Mouse (Mus musculus): Measurements from ENCODE around the gene Cfl1. TPM values are rescaled to one million over a fixed set of nuclear protein-coding genes. Genes with fewer than 3 reads are reported as not detected.
A peak's percentile ranks its signal among the peaks of the same experiment; 100 is the strongest.

Cfl1 gene
- polyA plus RNA-seq, 1 experiment from 2014 or later, result 3,575 TPM

DNA sequence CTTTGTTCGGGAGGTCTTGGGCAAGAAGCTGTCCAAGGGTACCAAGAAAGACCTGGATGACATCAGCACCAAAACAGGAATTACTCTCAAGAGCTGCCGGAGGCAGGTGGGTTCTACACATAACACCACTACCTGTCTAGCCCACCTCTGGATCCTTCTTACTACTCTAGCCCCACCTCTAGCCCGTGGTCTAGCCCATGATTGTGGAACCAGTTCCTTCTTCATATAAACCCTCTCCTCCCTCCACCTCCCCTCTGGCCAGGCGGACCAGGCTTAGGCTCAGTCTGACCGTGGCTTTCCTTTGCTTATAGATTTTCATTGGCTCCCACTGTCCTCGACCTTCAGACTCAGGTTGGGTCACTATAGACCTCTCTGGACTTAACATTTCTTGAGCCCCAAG lies 28.8 kb upstream of the Cfl1 start:
- peak overlapping the region; percentile 87 for H3K9ac ChIP-seq (ENCODE audit: low read depth, low read length)
- H3K9me3 ChIP-seq (replicated peaks; ENCODE audit: control insufficient read depth, low read length, poor library complexity, severe bottlenecking), result no peaks in the 10 kb centered on the region
- peaks cover 32% of the 10 kb centered on the region for H3K4me1 ChIP-seq (ENCODE audit: control insufficient read depth, insufficient read depth, low read length)
- H3K36me3 ChIP-seq (ENCODE audit: control insufficient read depth, insufficient read depth, low read length), result peaks cover 16% of the 10 kb centered on the region
- no peak overlapping the region for H3K27ac ChIP-seq (ENCODE audit: low read length)
- ATAC-seq, result no peak
- H3K4me3 ChIP-seq (ENCODE audit: low read depth, low read length), result peak overlapping the region; percentile 84
- WGBS, result 88% methylated on average over 6 of the region's 6 CpGs
- peak overlapping the region; percentile 98 for H3K4me2 ChIP-seq (ENCODE audit: low read length)
- H3K27me3 ChIP-seq (ENCODE audit: control insufficient read depth, insufficient read depth, low read depth, low read length), result no peaks in the 10 kb centered on the region

DNA sequence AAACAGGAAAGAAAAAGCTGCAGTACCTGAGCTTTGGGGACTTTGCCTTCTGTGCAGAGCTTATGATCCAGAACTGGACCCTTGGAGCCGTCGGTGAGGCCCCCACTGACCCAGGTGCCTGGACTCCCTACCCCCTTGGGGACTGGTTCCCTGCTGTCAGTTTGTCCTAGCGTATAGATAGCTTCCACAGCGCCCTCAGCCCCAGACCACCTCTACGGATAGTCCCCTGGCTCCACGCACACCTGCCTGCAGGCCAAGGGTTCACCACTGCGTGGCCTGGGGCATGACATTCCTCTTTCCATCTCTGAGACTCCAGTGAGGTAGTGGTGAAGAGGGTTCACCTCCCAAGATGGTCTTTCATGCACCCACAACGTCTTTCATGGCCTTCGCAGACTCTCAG lies 27.0 kb upstream of the Cfl1 start:
- Histone ChIP-seq H3K9me3 (replicated peaks; ENCODE audit: control insufficient read depth, low read length, poor library complexity, severe bottlenecking) (no peaks in the 10 kb centered on the region), H3K4me3 (ENCODE audit: low read depth, low read length) (no peak overlapping the region), H3K4me1 (ENCODE audit: control insufficient read depth, insufficient read depth, low read length) (peaks cover 25% of the 10 kb centered on the region), H3K9ac (ENCODE audit: low read depth, low read length) (no peak overlapping the region), H3K4me2 (ENCODE audit: low read length) (no peak overlapping the region), H3K36me3 (ENCODE audit: control insufficient read depth, insufficient read depth, low read length) (peaks cover 16% of the 10 kb centered on the region), H3K27ac (ENCODE audit: low read length) (no peak overlapping the region), H3K27me3 (ENCODE audit: control insufficient read depth, insufficient read depth, low read depth, low read length) (no peaks in the 10 kb centered on the region)
- no peak for ATAC-seq
- 89% methylated on average over 9 of the region's 9 CpGs for WGBS

DNA sequence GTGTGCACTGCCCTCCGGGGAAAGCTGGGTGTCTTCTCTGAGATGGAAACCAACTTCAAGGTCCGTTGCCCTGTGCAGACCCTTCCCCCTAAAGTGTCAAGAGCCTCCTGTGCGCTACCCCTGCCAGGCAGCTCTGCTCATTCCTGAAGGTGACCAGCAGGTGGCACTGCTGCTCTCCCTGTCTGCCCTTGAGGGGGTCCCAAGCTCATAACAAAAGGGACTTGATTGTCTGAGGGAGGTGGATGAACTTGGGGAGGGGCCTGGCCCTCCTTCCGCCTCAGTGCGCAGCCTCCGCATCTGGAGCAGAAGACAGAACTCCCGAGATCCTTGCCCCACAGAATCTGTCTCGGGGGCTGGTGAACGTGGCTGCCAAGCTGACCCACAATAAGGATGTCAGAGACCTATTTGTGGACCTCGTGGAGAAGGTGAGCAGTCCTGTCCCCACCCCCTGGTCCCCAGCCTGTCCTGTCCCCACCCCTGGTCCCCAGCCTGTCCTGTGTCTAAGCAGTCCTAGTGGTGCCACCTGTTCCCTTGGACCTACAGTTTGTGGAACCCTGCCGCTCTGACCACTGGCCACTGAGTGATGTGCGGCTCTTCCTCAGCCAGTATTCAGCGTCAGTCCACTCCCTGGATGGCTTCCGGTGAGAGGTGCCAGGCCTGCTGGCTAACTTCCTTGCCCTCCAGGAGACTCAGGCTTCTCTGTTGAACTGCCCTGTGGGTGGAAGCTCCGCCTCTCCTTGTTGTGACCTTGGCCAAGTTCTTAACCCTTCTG lies 26.3 kb upstream of the Cfl1 start:
- WGBS, result 34% methylated on average over 15 of the region's 15 CpGs
- peak overlapping the region; percentile 49 for H3K4me2 ChIP-seq (ENCODE audit: low read length)
- ATAC-seq, result peak; percentile 43
- H3K27me3 ChIP-seq (ENCODE audit: control insufficient read depth, insufficient read depth, low read depth, low read length), result no peaks in the 10 kb centered on the region
- H3K9me3 ChIP-seq (replicated peaks; ENCODE audit: control insufficient read depth, low read length, poor library complexity, severe bottlenecking), result no peaks in the 10 kb centered on the region
- H3K36me3 ChIP-seq (ENCODE audit: control insufficient read depth, insufficient read depth, low read length), result peaks cover 16% of the 10 kb centered on the region
- H3K9ac ChIP-seq (ENCODE audit: low read depth, low read length), result peak overlapping the region; percentile 52
- H3K4me3 ChIP-seq (ENCODE audit: low read depth, low read length), result peak overlapping the region; percentile 26
- H3K27ac ChIP-seq (ENCODE audit: low read length), result peak overlapping the region; percentile 39
- peaks cover 25% of the 10 kb centered on the region for H3K4me1 ChIP-seq (ENCODE audit: control insufficient read depth, insufficient read depth, low read length)

DNA sequence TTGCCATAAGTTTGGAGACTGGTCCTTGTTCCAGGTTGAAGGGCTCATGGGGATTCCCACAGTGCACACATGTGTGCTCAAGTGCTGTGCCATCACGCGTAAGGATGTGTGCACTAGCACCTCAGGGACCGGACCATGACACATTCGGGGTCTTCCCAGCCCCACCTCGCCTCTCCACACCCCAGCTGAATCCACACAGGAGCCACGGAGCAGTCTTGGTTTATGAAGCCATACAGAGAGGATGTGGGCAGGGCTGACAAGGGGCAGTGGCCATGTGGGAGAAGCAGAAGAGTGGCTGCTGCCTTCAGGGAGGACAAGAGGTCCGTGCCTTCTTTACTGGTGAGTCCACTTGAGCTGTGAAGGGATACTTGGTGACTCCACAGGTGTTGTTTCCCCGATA lies 25.2 kb upstream of the Cfl1 start:
- ATAC-seq, result no peak

DNA sequence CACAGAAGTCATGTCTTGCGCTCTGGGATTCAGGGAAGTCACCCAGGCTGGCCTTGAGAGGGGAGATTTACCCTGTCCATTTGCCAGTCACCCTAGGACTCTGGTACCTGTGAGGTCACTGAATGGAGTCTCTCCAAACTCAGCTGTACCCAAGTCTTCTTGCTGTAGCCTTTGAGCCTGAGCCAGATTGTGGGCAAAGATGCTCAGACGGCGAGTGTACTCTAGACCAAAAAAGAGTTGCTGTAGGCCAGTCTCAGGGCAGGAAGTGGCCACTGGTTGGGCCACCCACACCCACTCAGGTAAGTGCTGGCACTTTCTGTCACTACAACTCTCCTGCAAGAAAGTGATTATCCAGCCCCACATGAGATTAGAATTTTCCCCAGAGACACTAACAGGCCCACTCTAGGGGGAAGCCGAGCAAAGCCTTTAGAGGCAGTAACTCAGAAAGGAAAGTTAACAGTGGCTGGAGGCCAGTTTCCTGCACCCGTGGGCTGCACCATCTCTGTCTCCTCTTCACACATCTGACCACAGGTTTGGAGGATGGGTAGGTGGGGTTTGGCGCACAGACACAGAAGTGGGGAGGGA lies 23.2 kb upstream of the Cfl1 start:
- H3K9ac ChIP-seq (ENCODE audit: low read depth, low read length), result no peak overlapping the region
- no peak overlapping the region for H3K4me3 ChIP-seq (ENCODE audit: low read depth, low read length)
- H3K4me2 ChIP-seq (ENCODE audit: low read length), result no peak overlapping the region
- H3K36me3 ChIP-seq (ENCODE audit: control insufficient read depth, insufficient read depth, low read length), result peaks cover 16% of the 10 kb centered on the region
- no peaks in the 10 kb centered on the region for H3K27me3 ChIP-seq (ENCODE audit: control insufficient read depth, insufficient read depth, low read depth, low read length)
- ATAC-seq, result no peak
- 92% methylated on average over 6 of the region's 6 CpGs for WGBS
- no peak overlapping the region for H3K27ac ChIP-seq (ENCODE audit: low read length)
- no peaks in the 10 kb centered on the region for H3K9me3 ChIP-seq (replicated peaks; ENCODE audit: control insufficient read depth, low read length, poor library complexity, severe bottlenecking)
- peaks cover 12% of the 10 kb centered on the region for H3K4me1 ChIP-seq (ENCODE audit: control insufficient read depth, insufficient read depth, low read length)

More for the DNA sequence above, 25.2 kb upstream of the Cfl1 start:
- Histone ChIP-seq H3K4me1 (ENCODE audit: control insufficient read depth, insufficient read depth, low read length) (peaks cover 21% of the 10 kb centered on the region), H3K36me3 (ENCODE audit: control insufficient read depth, insufficient read depth, low read length) (peaks cover 16% of the 10 kb centered on the region), H3K27ac (ENCODE audit: low read length) (no peak overlapping the region), H3K9me3 (replicated peaks; ENCODE audit: control insufficient read depth, low read length, poor library complexity, severe bottlenecking) (no peaks in the 10 kb centered on the region), H3K4me3 (ENCODE audit: low read depth, low read length) (no peak overlapping the region), H3K27me3 (ENCODE audit: control insufficient read depth, insufficient read depth, low read depth, low read length) (no peaks in the 10 kb centered on the region), H3K4me2 (ENCODE audit: low read length) (no peak overlapping the region), H3K9ac (ENCODE audit: low read depth, low read length) (no peak overlapping the region)
- WGBS, result 95% methylated on average over 8 of the region's 8 CpGs

DNA sequence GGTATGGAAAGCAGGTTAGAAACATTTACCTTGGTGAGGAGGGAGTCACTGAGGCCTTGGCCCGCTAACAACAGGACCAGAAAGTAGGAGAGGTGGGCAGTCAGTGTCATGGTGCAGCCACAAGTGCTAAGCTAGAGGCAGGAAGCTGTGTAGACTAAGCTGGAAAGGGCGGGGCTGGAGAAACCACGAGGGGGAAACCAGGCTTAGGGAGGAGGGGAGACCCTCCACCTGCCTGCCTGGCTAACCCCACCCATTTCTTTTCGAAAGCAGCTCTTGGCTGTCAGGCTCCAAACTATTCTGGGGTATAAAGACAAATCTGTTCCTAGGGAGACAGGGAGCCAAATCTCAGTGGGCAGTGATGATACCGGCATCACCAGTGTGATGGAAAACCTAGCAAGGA lies 21.9 kb upstream of the Cfl1 start, which contains the start of gene Ctsw:
Gene Ctsw, minus strand, starts transcription at position 134 of the 400 bp plus-strand sequence.
- no peak within 1 kb of the TSS for H3K4me3 ChIP-seq (ENCODE audit: low read depth, low read length)
- no peaks in the 10 kb centered on the region for H3K27me3 ChIP-seq (ENCODE audit: control insufficient read depth, insufficient read depth, low read depth, low read length)
- no peak within 1 kb of the TSS for H3K4me2 ChIP-seq (ENCODE audit: low read length)
- H3K9ac ChIP-seq (ENCODE audit: low read depth, low read length), result no peak within 1 kb of the TSS
- peaks cover 16% of the 10 kb centered on the region for H3K36me3 ChIP-seq (ENCODE audit: control insufficient read depth, insufficient read depth, low read length)
- H3K4me1 ChIP-seq (ENCODE audit: control insufficient read depth, insufficient read depth, low read length), result peaks cover 12% of the 10 kb centered on the region
- WGBS, result 60% methylated on average over 5 of the region's 5 CpGs
- no peaks in the 10 kb centered on the region for H3K9me3 ChIP-seq (replicated peaks; ENCODE audit: control insufficient read depth, low read length, poor library complexity, severe bottlenecking)
- no peak within 1 kb of the TSS for H3K27ac ChIP-seq (ENCODE audit: low read length)
- ATAC-seq, result no peak

DNA sequence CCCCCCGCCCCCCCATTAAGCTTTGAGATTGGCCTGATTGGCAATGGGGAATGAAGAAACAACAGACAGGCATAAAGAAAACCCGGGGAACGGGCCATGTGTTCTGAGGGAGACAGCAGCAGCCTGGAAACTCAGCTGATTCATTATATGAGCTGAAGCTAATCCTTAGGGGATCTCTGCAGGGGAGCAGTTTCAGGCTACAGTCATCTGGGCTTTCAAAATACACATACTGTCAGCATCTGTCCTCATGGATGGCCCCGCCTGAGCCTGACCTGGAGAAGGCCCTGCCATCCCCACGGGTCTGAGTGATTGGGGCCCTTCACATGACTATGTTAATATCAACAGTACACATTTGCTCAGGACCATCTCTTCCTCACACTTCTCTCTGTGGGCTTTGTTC lies 18.4 kb upstream of the Cfl1 start:
- no peak for ATAC-seq
- Histone ChIP-seq H3K9ac (ENCODE audit: low read depth, low read length) (no peak overlapping the region), H3K36me3 (ENCODE audit: control insufficient read depth, insufficient read depth, low read length) (no peaks in the 10 kb centered on the region), H3K27ac (ENCODE audit: low read length) (no peak overlapping the region), H3K9me3 (replicated peaks; ENCODE audit: control insufficient read depth, low read length, poor library complexity, severe bottlenecking) (no peaks in the 10 kb centered on the region), H3K4me3 (ENCODE audit: low read depth, low read length) (no peak overlapping the region), H3K4me1 (ENCODE audit: control insufficient read depth, insufficient read depth, low read length) (peaks cover 12% of the 10 kb centered on the region), H3K27me3 (ENCODE audit: control insufficient read depth, insufficient read depth, low read depth, low read length) (no peaks in the 10 kb centered on the region), H3K4me2 (ENCODE audit: low read length) (no peak overlapping the region)
- WGBS, result 47% methylated on average over 5 of the region's 5 CpGs

DNA sequence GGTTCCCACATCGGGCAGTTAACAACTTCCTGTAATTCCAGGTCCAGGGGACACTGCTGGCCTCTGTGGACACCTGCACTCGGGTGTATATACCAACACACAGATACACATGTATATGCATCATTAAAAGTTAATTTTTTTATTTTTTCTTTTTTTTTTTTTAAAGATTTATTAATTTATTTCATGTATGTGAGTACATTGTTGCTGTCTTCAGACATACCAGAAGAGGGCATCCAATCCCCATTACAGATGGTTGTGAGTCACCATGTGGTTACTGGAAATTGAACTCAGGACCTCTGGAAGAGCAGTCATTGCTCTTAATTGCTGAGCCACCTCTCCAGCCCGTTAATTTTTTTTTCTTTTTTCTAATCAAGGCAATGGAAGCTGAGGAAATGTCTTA lies 17.4 kb upstream of the Cfl1 start:
- Histone ChIP-seq H3K9me3 (replicated peaks; ENCODE audit: control insufficient read depth, low read length, poor library complexity, severe bottlenecking) (no peaks in the 10 kb centered on the region), H3K27ac (ENCODE audit: low read length) (no peak overlapping the region), H3K4me2 (ENCODE audit: low read length) (no peak overlapping the region), H3K9ac (ENCODE audit: low read depth, low read length) (no peak overlapping the region), H3K4me3 (ENCODE audit: low read depth, low read length) (no peak overlapping the region), H3K4me1 (ENCODE audit: control insufficient read depth, insufficient read depth, low read length) (peaks cover 12% of the 10 kb centered on the region), H3K36me3 (ENCODE audit: control insufficient read depth, insufficient read depth, low read length) (no peaks in the 10 kb centered on the region), H3K27me3 (ENCODE audit: control insufficient read depth, insufficient read depth, low read depth, low read length) (no peaks in the 10 kb centered on the region)
- ATAC-seq, result no peak
- 81% methylated on average over 3 of the region's 3 CpGs for WGBS

DNA sequence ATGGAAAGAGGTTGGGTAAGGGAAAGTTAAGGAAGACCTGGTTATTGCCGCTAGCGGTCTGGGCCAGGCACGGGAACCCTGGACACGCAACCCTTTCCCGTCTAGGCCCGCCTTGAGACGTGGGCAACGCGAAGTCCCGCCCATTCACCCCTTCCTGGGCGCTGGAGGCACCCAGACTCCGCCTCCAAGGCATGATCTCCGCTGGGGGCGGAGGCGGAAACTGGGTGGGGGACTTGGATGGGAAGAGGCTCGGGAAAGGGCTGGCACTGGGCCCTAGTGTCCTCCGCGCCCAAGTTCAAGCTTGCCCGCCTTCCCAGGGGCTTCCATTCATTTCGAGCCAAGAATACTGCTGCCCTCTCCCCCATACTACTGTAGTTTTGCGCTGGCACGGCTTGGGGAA lies 16.5 kb upstream of the Cfl1 start, which contains the start of gene Efemp2:
Gene Efemp2, plus strand, starts transcription at position 235 of the 400 bp plus-strand sequence.
- Histone ChIP-seq H3K9me3 (replicated peaks; ENCODE audit: control insufficient read depth, low read length, poor library complexity, severe bottlenecking) (no peaks in the 10 kb centered on the region), H3K36me3 (ENCODE audit: control insufficient read depth, insufficient read depth, low read length) (peaks cover 3% of the 10 kb centered on the region; the same call in 1 of the 2 replicates), H3K27ac (ENCODE audit: low read length) (peak within 1 kb of the TSS; percentile 45; the same call in 1 of the 2 replicates), H3K27me3 (ENCODE audit: control insufficient read depth, insufficient read depth, low read depth, low read length) (no peaks in the 10 kb centered on the region), H3K4me1 (ENCODE audit: control insufficient read depth, insufficient read depth, low read length) (peaks cover 12% of the 10 kb centered on the region), H3K9ac (ENCODE audit: low read depth, low read length) (peak within 1 kb of the TSS; percentile 84), H3K4me3 (ENCODE audit: low read depth, low read length) (peak within 1 kb of the TSS; percentile 62), H3K4me2 (ENCODE audit: low read length) (peak within 1 kb of the TSS; percentile 99)
- ATAC-seq, result peak; percentile 55
- 2% methylated on average over 22 of the region's 22 CpGs for WGBS
